Mouse (Mus musculus) ovary, postnatal 36 days (tissue): ENCODE results near the gene AW011738.

ENCODE experiments used
- DNase-seq: peaks from one replicate; pipeline ENCODE4 v3.0.0; 2022; ENCODE audit warnings: low spot score, mixed read lengths

The AW011738 gene

GRCm38 (mm10) chr4:156200623-156201475 lies 2.3 kb upstream of the AW011738 start, which contains the start of gene Isg15:
Gene Isg15, minus strand, starts transcription at chr4:156200818.
- no peak for DNase-seq

GRCm38 (mm10) chr4:156202462-156202893 lies 626 bp upstream of the AW011738 start:
- DNase-seq, result no peak

GRCm38 (mm10) chr4:156203413-156204131 lies 468 bp downstream of the AW011738 start:
- DNase-seq, result no peak

- no peak for DNase-seq
Measured at GRCm38 (mm10) chr4:156208872-156209271, 5.8 kb downstream of the AW011738 start.

GRCm38 (mm10) chr4:156209963-156210635 lies 7.0 kb downstream of the AW011738 start:
- DNase-seq, result no peak

GRCm38 (mm10) chr4:156213134-156213533 lies 10.0 kb downstream of the AW011738 start:
- DNase-seq, result no peak

GRCm38 (mm10) chr4:156215649-156216048 lies 12.5 kb downstream of the AW011738 start, which contains the start of gene Perm1:
Gene Perm1, plus strand, starts transcription at chr4:156215868.
- DNase-seq, result no peak

- no peak for DNase-seq
Measured at GRCm38 (mm10) chr4:156216196-156216595, 13.1 kb downstream of the AW011738 start.

- DNase-seq, result no peak
Measured at GRCm38 (mm10) chr4:156217022-156217669, 14.0 kb downstream of the AW011738 start.

GRCm38 (mm10) chr4:156217838-156218237 lies 14.7 kb downstream of the AW011738 start:
- no peak for DNase-seq

GRCm38 (mm10) chr4:156219936-156220335 lies 16.8 kb downstream of the AW011738 start:
- no peak for DNase-seq

GRCm38 (mm10) chr4:156224276-156224675 lies 21.2 kb downstream of the AW011738 start:
- DNase-seq, result no peak

- no peak for DNase-seq
Measured at GRCm38 (mm10) chr4:156227752-156228392, 24.8 kb downstream of the AW011738 start.

GRCm38 (mm10) chr4:156228393-156229024 lies 25.4 kb downstream of the AW011738 start:
- peak; percentile 35 for DNase-seq

- DNase-seq, result no peak
Measured at GRCm38 (mm10) chr4:156234021-156234501, 31.0 kb downstream of the AW011738 start.

- peak; percentile 81 for DNase-seq
Measured at GRCm38 (mm10) chr4:156234701-156235213, 31.7 kb downstream of the AW011738 start, which contains the start of gene Plekhn1. Gene Plekhn1, minus strand, starts transcription at chr4:156234857.

GRCm38 (mm10) chr4:156235360-156235770 lies 32.3 kb downstream of the AW011738 start:
- DNase-seq, result no peak

- peak; percentile 91 for DNase-seq
Measured at GRCm38 (mm10) chr4:156235808-156236533, 32.9 kb downstream of the AW011738 start, which contains the start of gene Noc2l. Gene Noc2l, plus strand, starts transcription at chr4:156236010.

GRCm38 (mm10) chr4:156236651-156237447 lies 33.7 kb downstream of the AW011738 start:
- no peak for DNase-seq
